Mouse (Mus musculus) Patski (cell line): ENCODE measurements around the gene Scarb1. TPM values are rescaled to one million over a fixed set of nuclear protein-coding genes. Genes with fewer than 3 reads are reported as not detected.
A peak's percentile ranks its signal among the peaks of the same experiment; 100 is the strongest.
"Not testable (repeated sequence)": the region's sequence is repeated elsewhere in the genome, so short reads cannot be mapped to it uniquely, and the experiment has no call there.

Source experiments
- ATAC-seq: fragments of 100-300 bp; one replicate; pipeline ENCODE4 v1.8.0; 2021
- CTCF ChIA-PET: fragments of 350-600 bp; sonication (Branson Sonifier 250); formaldehyde crosslinking; loops from one replicate; lab custom pipeline; 2022; ENCODE audit warnings: inconsistent platforms; lab: Charles Lee
- POLR2A ChIA-PET: fragments of 350-600 bp; sonication (Branson Sonifier 250); formaldehyde crosslinking; loops from one replicate; lab custom pipeline; 2022; ENCODE audit warnings: antibody characterized with exemption, inconsistent platforms; lab: Charles Lee
- DNase-seq: peaks from one replicate; pipeline ENCODE4 v3.0.0-alpha.2; 2011; ENCODE audit warnings: low read depth, low spot score
- H3K27me3 ChIP-seq: fragments of 371-371 bp; one replicate; pipeline ENCODE4 v1.5.1; 2021
- CTCF ChIP-seq: fragments of 100-300 bp; IDR thresholded peaks from one replicate; pipeline ENCODE4 v1.5.1; 2021
- in situ Hi-C: fragments of 300-500 bp; cut with MboI; formaldehyde crosslinking; loops from 3 replicates; pipeline ENCODE4 v1.11.1; 2018; ENCODE audit warnings: low pct_unique_long_range_greater_than_20kb, mixed read lengths
- polyA plus RNA-seq: library from polyadenylated mRNA; unstranded; gene quantifications from one replicate; pipeline ENCODE4 v1.2.3, GENCODE M21; 2021

Scarb1 gene
- polyA plus RNA-seq: 59.7 TPM

GRCm38 (mm10) chr5:125340547-125341262, at the start of gene Scarb1:
Scarb1 (minus strand) TSS chr5:125341094.
- no peak for TF ChIP-seq CTCF
- CTCF ChIA-PET: interaction anchor here (0.8 to 2.0 kb wide), 3 partner anchors 7 to 72 kb away, joined by 3 to 5 read pairs (median 4); no protein-coding TSS in a partner anchor
- no peaks in the 10 kb centered on the region for H3K27me3 ChIP-seq
- POLR2A ChIA-PET: interaction anchor here (0.9 to 1.1 kb wide), 4 partner anchors 9 to 28 kb away, joined by 3 to 4 read pairs (median 3); no protein-coding TSS in a partner anchor
- peak; percentile 74 for ATAC-seq
- no peak for DNase-seq
- in situ Hi-C loops: no loop called here

GRCm38 (mm10) chr5:125389579-125390441, 48.9 kb upstream of the Scarb1 start, which contains the start of gene Ubc:
Ubc (minus strand) TSS chr5:125390202.
- no peaks in the 10 kb centered on the region for H3K27me3 ChIP-seq
- CTCF ChIA-PET: no interaction called here

GRCm38 (mm10) chr5:125389131-125389578, 48.3 kb upstream of the Scarb1 start, which contains the start of gene Gm10382:
Gm10382 (plus strand) TSS chr5:125389322.
- TF ChIP-seq CTCF: no peak
- no peak for DNase-seq
- ChIA-PET CTCF (no interaction called here), POLR2A (interaction anchor here (0.8 to 1.3 kb wide), 2 partner anchors 16 to 87 kb away, joined by 3 to 4 read pairs; no protein-coding TSS in a partner anchor)
- in situ Hi-C loops: no loop called here
- no peak for ATAC-seq
- H3K27me3 ChIP-seq: no peaks in the 10 kb centered on the region

More at GRCm38 (mm10) chr5:125389579-125390441, 48.9 kb upstream of the Scarb1 start, which contains the start of gene Ubc:
- peak; percentile 11 for ATAC-seq
- in situ Hi-C loops: no loop called here
- no peak for TF ChIP-seq CTCF
- POLR2A ChIA-PET: interaction anchor here (0.8 kb wide), 1 partner anchor 16 kb away, joined by 4 read pairs; no protein-coding TSS in a partner anchor
- DNase-seq: peak; percentile 85

GRCm38 (mm10) chr5:125388358-125389092, 47.6 kb upstream of the Scarb1 start:
- in situ Hi-C loops: no loop called here
- POLR2A ChIA-PET: interaction anchor here (1.3 kb wide), 1 partner anchor 88 kb away, joined by 3 read pairs; no protein-coding TSS in a partner anchor
- DNase-seq: no peak
- H3K27me3 ChIP-seq: no peaks in the 10 kb centered on the region
- no peak for TF ChIP-seq CTCF
- CTCF ChIA-PET: no interaction called here
- no peak for ATAC-seq

- H3K27me3 ChIP-seq, ATAC-seq, in situ Hi-C loops, DNase-seq, CTCF ChIA-PET, POLR2A ChIA-PET: not testable (repeated sequence)
Measured at GRCm38 (mm10) chr5:125387295-125387694, 46.4 kb upstream of the Scarb1 start.

- DNase-seq (no peak), ATAC-seq (peak; percentile 1)
- H3K27me3 ChIP-seq: no peaks in the 10 kb centered on the region
- TF ChIP-seq CTCF: no peak
- in situ Hi-C loops: no loop called here
- POLR2A ChIA-PET: interaction anchor here (0.6 to 4.0 kb wide), 3 partner anchors 16 to 21 kb away, joined by 3 to 32 read pairs (median 4); no protein-coding TSS in a partner anchor
- CTCF ChIA-PET: interaction anchor here (2.5 to 4.4 kb wide), 2 partner anchors 8 to 20 kb away, joined by 8 to 23 read pairs; no protein-coding TSS in a partner anchor
Measured at GRCm38 (mm10) chr5:125385215-125385940, 44.5 kb upstream of the Scarb1 start.

DNA sequence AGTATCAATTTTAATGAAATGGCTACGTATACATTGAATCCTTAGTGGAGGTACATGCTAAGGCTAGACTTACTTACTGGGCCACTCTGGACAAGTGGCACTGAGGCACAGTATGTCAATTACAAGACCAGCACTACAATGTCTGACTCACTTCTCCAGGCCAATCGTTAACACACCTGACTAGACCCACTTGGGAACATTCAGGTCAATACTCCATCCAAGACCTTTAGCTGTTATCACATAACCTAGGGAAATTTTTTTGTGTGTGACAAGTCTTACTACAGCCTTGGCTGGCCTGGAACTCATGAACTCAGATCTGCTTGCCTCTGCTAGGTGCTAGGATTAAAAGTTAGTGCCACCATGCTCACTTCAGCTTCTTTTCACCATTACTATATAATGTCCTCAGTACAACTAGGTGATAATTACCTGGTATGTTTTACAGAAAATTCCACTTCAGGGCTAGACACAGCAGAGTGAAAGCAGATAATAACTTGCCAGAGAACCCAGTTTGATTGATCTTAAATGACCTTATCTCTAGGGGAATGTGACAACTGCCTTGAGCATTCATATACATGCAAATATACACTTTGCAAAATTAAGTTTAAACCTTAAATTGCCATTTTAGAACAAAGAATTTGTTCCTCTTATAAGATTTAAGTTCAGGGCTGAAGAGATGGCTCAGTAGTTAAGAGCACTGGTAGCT, 43.8 kb upstream of the Scarb1 start:
- TF ChIP-seq CTCF: no peak
- ChIA-PET POLR2A (interaction anchor here (0.8 to 4.0 kb wide), 5 partner anchors 8 to 80 kb away, joined by 3 to 32 read pairs (median 6); partner anchors contain the start of gene Bri3bp), CTCF (interaction anchor here (1.5 to 4.4 kb wide), 3 partner anchors 9 to 21 kb away, joined by 3 to 23 read pairs (median 8); no protein-coding TSS in a partner anchor)
- in situ Hi-C loops: no loop called here
- ATAC-seq (peak; percentile 4), DNase-seq (no peak)
- no peaks in the 10 kb centered on the region for H3K27me3 ChIP-seq

GRCm38 (mm10) chr5:125383637-125384420, 42.9 kb upstream of the Scarb1 start:
- ATAC-seq (peak; percentile 7), DNase-seq (no peak)
- in situ Hi-C loops: no loop called here
- ChIA-PET POLR2A (interaction anchor here (0.6 to 4.0 kb wide), 7 partner anchors 9 to 112 kb away, joined by 3 to 32 read pairs (median 5); partner anchors contain the start of gene Bri3bp), CTCF (interaction anchor here (0.7 to 4.4 kb wide), 6 partner anchors 10 to 390 kb away, joined by 3 to 23 read pairs (median 4); no protein-coding TSS in a partner anchor)
- no peaks in the 10 kb centered on the region for H3K27me3 ChIP-seq
- no peak for TF ChIP-seq CTCF
